Mouse (Mus musculus): ENCODE data around the gene Klk1b21.
A peak's percentile ranks its signal among the peaks of the same experiment; 100 is the strongest.

Klk1b21 gene

GRCm38 (mm10) chr7:44102028-44102427 is at the start of gene Klk1b21:
Gene Klk1b21, plus strand, starts transcription at chr7:44102328.
- peak; percentile 81 for DNase-seq

- peak; percentile 71 for DNase-seq
Observed at GRCm38 (mm10) chr7:44072117-44072516, 30.0 kb upstream of the Klk1b21 start.

- DNase-seq: peak; percentile 25
Observed at GRCm38 (mm10) chr7:44077703-44078102, 24.4 kb upstream of the Klk1b21 start.

- DNase-seq: peak; percentile 63
Observed at GRCm38 (mm10) chr7:44096111-44096510, 6.0 kb upstream of the Klk1b21 start.

- no peak for DNase-seq
Observed at GRCm38 (mm10) chr7:44112373-44112772, 10.2 kb downstream of the Klk1b21 start, which contains the start of gene Klk1b22. Gene Klk1b22, plus strand, starts transcription at chr7:44112673.

GRCm38 (mm10) chr7:44123445-44123844 is 21.3 kb downstream of the Klk1b21 start:
- DNase-seq: peak; percentile 78

- DNase-seq: peak; percentile 22
Observed at GRCm38 (mm10) chr7:44136467-44136866, 34.3 kb downstream of the Klk1b21 start, which contains the start of gene Klk1b16. Gene Klk1b16, plus strand, starts transcription at chr7:44136767.

Measured in heart, adult 11 months (tissue).